Mouse (Mus musculus): ENCODE data around the gene 4930442H23Rik. TPM values are rescaled to one million over a fixed set of nuclear protein-coding genes. Genes with fewer than 3 reads are reported as not detected.
A peak's percentile ranks its signal among the peaks of the same experiment; 100 is the strongest.

The 4930442H23Rik gene
- polyA plus RNA-seq, 1 experiment from 2014 or later, result not detected

GRCm38 (mm10) chr10:81161602-81162317 lies 21.9 kb downstream of the 4930442H23Rik start:
- peak; percentile 69 for DNase-seq
- H3K27ac ChIP-seq (ENCODE audit: low read depth), result peak overlapping the region; percentile 11; the same call in 1 of the 2 replicates
- no peak overlapping the region for H3K9ac ChIP-seq (replicated peaks)

DNA sequence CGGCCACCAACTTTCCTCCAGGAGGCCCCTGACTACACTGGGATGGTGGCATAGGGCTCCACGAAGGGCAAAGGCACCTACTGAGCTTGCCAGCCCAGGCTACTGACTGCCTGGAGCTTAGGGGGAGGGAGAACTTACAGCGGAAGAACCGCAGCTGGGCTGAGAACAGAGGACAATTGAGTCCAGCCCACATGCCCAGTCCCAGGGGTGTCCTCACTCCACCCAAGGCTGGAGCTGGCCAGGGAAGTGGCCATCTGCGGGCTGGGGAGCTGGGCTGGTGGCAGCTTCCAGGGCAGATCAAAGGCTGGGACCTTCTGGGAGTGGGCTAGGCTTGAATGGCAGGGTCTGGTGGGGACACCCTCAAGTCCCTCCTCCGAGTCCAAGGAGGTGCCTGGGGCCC lies 28.9 kb downstream of the 4930442H23Rik start:
- Histone ChIP-seq H3K27me3 (ENCODE audit: insufficient read depth, low read length) (no peaks in the 10 kb centered on the region), H3K9me3 (ENCODE audit: low read length) (no peaks in the 10 kb centered on the region), H3K36me3 (replicated peaks; ENCODE audit: insufficient read depth, low read length) (peaks cover 74% of the 10 kb centered on the region), H3K4me1 (ENCODE audit: insufficient read depth) (peaks cover 4% of the 10 kb centered on the region), H3K9ac (replicated peaks) (no peak overlapping the region), H3K27ac (ENCODE audit: low read depth) (no peak overlapping the region), H3K4me3 (ENCODE audit: low read depth, low read length) (no peak overlapping the region), H3K4me2 (ENCODE audit: low read depth, low read length) (no peak overlapping the region)
- 92% methylated on average over 6 of the region's 6 CpGs for WGBS (ENCODE audit: insufficient replicate concordance)
- TF ChIP-seq EP300 (IDR thresholded peaks at IDR 0.05; ENCODE audit: low read depth), result no peak
- TF ChIP-seq CTCF (IDR thresholded peaks at IDR 0.05; ENCODE audit: low read depth), result no peak
- ATAC-seq (no peak), DNase-seq (no peak)

More at GRCm38 (mm10) chr10:81161602-81162317, 21.9 kb downstream of the 4930442H23Rik start:
- peaks cover 34% of the 10 kb centered on the region for H3K36me3 ChIP-seq (replicated peaks; ENCODE audit: insufficient read depth, low read length)
- 70% methylated on average over 8 of the region's 8 CpGs for WGBS (ENCODE audit: insufficient replicate concordance)
- no peaks in the 10 kb centered on the region for H3K27me3 ChIP-seq (ENCODE audit: insufficient read depth, low read length)
- no peaks in the 10 kb centered on the region for H3K9me3 ChIP-seq (ENCODE audit: low read length)
- TF ChIP-seq CTCF (IDR thresholded peaks at IDR 0.05; ENCODE audit: low read depth) (no peak), EP300 (IDR thresholded peaks at IDR 0.05; ENCODE audit: low read depth) (no peak)
- H3K4me2 ChIP-seq (ENCODE audit: low read depth, low read length), result 0 out of 2 replicates have a peak overlapping the region, but pooled peaks have one; percentile 18
- peak; percentile 50 for ATAC-seq
- no peak overlapping the region for H3K4me3 ChIP-seq (ENCODE audit: low read depth, low read length)
- H3K4me1 ChIP-seq (ENCODE audit: insufficient read depth), result peaks cover 19% of the 10 kb centered on the region

- Histone ChIP-seq H3K27ac (ENCODE audit: low read depth) (no peak overlapping the region), H3K27me3 (ENCODE audit: insufficient read depth, low read length) (no peaks in the 10 kb centered on the region), H3K9ac (replicated peaks) (no peak overlapping the region), H3K4me1 (ENCODE audit: insufficient read depth) (peaks cover 4% of the 10 kb centered on the region), H3K4me3 (ENCODE audit: low read depth, low read length) (no peak overlapping the region), H3K9me3 (ENCODE audit: low read length) (no peaks in the 10 kb centered on the region), H3K36me3 (replicated peaks; ENCODE audit: insufficient read depth, low read length) (peaks cover 78% of the 10 kb centered on the region), H3K4me2 (ENCODE audit: low read depth, low read length) (no peak overlapping the region)
- no peak for TF ChIP-seq EP300 (IDR thresholded peaks at IDR 0.05; ENCODE audit: low read depth)
- TF ChIP-seq CTCF (IDR thresholded peaks at IDR 0.05; ENCODE audit: low read depth), result no peak
- no peak for ATAC-seq
- 85% methylated on average over 12 of the region's 12 CpGs for WGBS (ENCODE audit: insufficient replicate concordance)
- no peak for DNase-seq
Measured at GRCm38 (mm10) chr10:81154313-81154712, 29.3 kb downstream of the 4930442H23Rik start.

- Histone ChIP-seq H3K4me2 (ENCODE audit: low read depth, low read length) (no peak overlapping the region), H3K9ac (replicated peaks) (peak overlapping the region; percentile 36; the same call in 1 of the 2 replicates), H3K4me1 (ENCODE audit: insufficient read depth) (peaks cover 4% of the 10 kb centered on the region), H3K36me3 (replicated peaks; ENCODE audit: insufficient read depth, low read length) (peaks cover 86% of the 10 kb centered on the region), H3K9me3 (ENCODE audit: low read length) (no peaks in the 10 kb centered on the region), H3K27ac (ENCODE audit: low read depth) (peak overlapping the region; percentile 76), H3K4me3 (ENCODE audit: low read depth, low read length) (no peak overlapping the region), H3K27me3 (ENCODE audit: insufficient read depth, low read length) (no peaks in the 10 kb centered on the region)
- peak; percentile 47 for ATAC-seq
- 60% methylated on average over 12 of the region's 12 CpGs for WGBS (ENCODE audit: insufficient replicate concordance)
- DNase-seq, result no peak
- TF ChIP-seq EP300 (IDR thresholded peaks at IDR 0.05; ENCODE audit: low read depth) (no peak), CTCF (IDR thresholded peaks at IDR 0.05; ENCODE audit: low read depth) (no peak)
Measured at GRCm38 (mm10) chr10:81152609-81153008, 31.0 kb downstream of the 4930442H23Rik start.

GRCm38 (mm10) chr10:81151261-81151660 lies 32.4 kb downstream of the 4930442H23Rik start:
- H3K4me2 ChIP-seq (ENCODE audit: low read depth, low read length), result no peak overlapping the region
- ATAC-seq, result no peak
- no peak for DNase-seq
- no peaks in the 10 kb centered on the region for H3K27me3 ChIP-seq (ENCODE audit: insufficient read depth, low read length)
- H3K9ac ChIP-seq (replicated peaks), result no peak overlapping the region
- no peaks in the 10 kb centered on the region for H3K9me3 ChIP-seq (ENCODE audit: low read length)
- H3K36me3 ChIP-seq (replicated peaks; ENCODE audit: insufficient read depth, low read length), result peaks cover 86% of the 10 kb centered on the region
- no peak for TF ChIP-seq CTCF (IDR thresholded peaks at IDR 0.05; ENCODE audit: low read depth)
- no peak for TF ChIP-seq EP300 (IDR thresholded peaks at IDR 0.05; ENCODE audit: low read depth)
- peaks cover 4% of the 10 kb centered on the region for H3K4me1 ChIP-seq (ENCODE audit: insufficient read depth)
- no peak overlapping the region for H3K27ac ChIP-seq (ENCODE audit: low read depth)
- no peak overlapping the region for H3K4me3 ChIP-seq (ENCODE audit: low read depth, low read length)
- 66% methylated on average over 6 of the region's 6 CpGs for WGBS (ENCODE audit: insufficient replicate concordance)

DNA sequence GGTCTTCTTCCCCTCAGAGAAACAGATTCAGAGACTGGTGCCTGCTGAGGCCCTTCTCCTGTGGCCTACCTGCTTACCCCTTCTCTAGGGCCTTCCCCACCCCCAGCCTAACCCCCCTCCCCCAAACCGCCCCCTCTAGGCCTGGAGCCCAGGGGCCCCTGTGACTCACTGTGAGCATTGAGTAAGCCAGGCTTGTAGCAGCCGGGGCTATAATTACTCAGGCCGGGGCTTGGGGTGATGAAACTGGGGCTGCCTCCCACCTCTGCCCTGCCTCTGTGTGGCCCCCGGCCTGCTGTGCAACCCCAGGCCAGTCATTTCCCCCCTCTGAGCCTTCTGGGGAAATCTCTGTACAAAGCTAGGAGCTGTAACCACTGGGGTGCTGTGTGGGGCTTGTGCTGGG lies 37.4 kb downstream of the 4930442H23Rik start:
- peaks cover 88% of the 10 kb centered on the region for H3K36me3 ChIP-seq (replicated peaks; ENCODE audit: insufficient read depth, low read length)

More for the DNA sequence above, 37.4 kb downstream of the 4930442H23Rik start:
- peak overlapping the region; percentile 34 for H3K9ac ChIP-seq (replicated peaks)
- 67% methylated on average over 4 of the region's 4 CpGs for whole genome bisulfite sequencing (ENCODE audit: insufficient replicate concordance)
- TF ChIP-seq CTCF (IDR thresholded peaks at IDR 0.05; ENCODE audit: low read depth) (no peak), EP300 (IDR thresholded peaks at IDR 0.05; ENCODE audit: low read depth) (no peak)
- H3K27ac ChIP-seq (ENCODE audit: low read depth), result 0 out of 2 replicates have a peak overlapping the region, but pooled peaks have one; percentile 22
- H3K9me3 ChIP-seq (ENCODE audit: low read length), result no peaks in the 10 kb centered on the region
- H3K4me1 ChIP-seq (ENCODE audit: insufficient read depth), result peaks cover 18% of the 10 kb centered on the region
- peak overlapping the region; percentile 38 for H3K4me2 ChIP-seq (ENCODE audit: low read depth, low read length)
- no peak for DNase-seq
- ATAC-seq, result no peak
- H3K27me3 ChIP-seq (ENCODE audit: insufficient read depth, low read length), result no peaks in the 10 kb centered on the region
- no peak overlapping the region for H3K4me3 ChIP-seq (ENCODE audit: low read depth, low read length)

All from liver, postnatal 0 days (tissue).